Mouse (Mus musculus) lung, postnatal 4 days (tissue): ENCODE measurements around the gene Fan1.

ENCODE experiments used
- DNase-seq, 2 experiments: peaks; one replicate each; pipeline ENCODE4 v3.0.0; 2021

Fan1 gene

DNA sequence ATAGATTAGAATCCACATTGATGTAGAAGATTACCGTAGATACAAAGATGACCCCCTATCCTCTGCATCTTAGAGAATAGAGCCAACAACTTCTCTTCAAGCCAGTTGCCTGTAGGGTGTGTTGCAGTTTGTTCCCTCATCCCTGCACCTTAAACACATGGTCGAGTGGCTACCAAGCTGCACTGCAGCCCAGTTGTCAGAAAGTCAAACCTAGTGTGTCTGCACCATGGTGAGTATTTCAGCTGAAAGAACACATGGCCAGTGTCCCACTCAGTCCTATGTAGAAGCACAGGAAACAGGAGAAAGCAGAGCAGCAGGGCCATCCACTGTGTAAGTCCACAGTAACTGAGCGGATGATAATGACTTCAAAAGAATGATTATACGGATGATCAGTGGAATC lies 46.4 kb downstream of the Fan1 start:
- DNase-seq: no peak

DNA sequence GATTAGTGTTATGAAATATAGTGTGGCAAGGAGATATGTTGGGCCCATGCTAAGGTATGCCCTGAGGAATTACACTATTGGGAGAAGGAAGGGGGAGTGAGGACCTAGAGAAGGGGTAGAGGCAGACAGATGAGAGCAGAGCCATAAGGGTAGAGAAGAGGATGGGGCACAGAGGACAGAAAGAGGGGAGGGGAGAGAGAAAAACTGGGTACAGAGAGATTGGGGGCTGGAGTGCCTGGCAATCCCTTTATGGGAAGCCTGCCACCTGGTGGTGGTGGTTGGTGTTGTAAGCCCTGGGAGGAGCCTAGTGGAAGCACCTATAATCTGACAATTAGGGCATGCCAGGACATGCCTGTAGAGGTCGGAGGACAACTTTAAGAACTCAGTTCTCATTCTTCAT lies 47.0 kb downstream of the Fan1 start:
- DNase-seq: peak; percentile 72 to 87

DNA sequence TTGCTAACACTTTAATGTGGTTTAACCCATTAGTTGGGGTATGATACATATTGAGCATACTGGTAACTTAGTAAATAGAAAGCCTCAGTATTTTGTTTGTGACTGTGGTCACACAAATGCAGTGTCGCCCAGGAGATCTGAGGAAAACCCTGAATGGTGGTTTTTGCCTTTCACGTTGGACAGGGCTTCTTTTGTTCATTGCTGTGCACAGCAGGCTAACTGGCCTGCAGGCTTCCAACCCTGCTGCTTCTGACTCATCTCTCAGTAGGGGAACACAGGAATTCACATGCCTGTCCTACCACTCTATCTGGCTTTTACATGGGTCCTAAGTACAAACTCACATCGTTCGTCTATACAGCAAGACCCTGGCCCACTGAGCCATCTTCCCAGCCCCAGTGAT lies 52.2 kb downstream of the Fan1 start:
- no peak for DNase-seq

DNA sequence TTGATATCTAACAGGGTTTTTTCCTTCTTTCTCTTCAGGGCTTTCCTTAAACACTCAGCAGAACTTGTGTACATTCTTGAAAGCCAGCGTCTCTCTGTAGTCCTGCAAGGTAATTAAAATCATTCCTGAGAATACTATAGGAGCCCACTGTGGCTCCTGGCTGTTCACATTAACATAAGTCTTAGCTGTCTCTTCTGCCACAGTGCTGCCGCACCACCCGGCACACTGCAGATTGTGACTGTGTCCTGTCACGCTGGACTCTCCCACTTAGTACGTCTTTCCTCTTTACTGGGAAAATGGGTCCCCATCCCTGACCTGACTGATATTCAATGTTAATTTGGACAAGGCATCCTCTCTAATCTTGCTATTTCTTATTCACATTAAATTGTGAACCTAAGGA lies 52.8 kb downstream of the Fan1 start:
- DNase-seq: no peak

DNA sequence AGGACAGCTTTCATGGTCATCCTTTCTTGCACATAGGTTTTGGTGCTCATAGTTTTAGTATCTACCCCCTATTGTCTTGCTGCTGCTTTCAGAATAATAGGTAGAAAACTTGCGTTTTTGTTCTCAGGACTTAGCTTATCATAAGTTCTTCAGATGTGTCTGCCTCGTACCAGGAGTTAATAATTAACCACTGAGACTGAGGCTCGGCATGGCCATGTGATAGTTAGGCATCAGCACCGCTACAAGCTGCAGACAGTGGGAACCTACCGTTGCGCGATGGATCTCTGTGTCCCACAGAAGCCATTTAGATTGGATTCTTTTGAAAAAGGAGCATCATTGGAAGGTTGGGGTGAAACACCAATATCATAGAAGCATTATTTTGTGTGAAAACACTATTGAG lies 61.1 kb downstream of the Fan1 start:
- DNase-seq: no peak

DNA sequence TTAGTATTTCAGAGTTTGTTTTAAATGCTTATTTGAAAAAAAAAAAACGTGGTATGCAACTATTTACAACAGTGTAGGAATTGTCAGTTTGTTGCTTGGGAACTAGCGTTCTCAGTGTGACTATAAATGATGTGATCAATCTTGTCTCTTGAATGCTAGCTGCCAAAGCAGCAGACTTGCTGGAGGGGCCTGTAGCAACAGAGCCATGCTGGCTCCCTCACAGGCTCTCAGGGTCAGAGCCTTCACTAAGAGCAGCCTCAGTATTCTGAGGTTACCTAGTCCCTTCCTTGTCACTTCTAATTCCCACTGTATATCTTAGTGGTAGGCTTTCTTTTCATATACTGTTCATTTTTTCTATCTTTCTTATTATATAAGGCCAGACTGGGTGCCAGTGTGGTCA lies 63.1 kb downstream of the Fan1 start:
- no peak for DNase-seq

DNA sequence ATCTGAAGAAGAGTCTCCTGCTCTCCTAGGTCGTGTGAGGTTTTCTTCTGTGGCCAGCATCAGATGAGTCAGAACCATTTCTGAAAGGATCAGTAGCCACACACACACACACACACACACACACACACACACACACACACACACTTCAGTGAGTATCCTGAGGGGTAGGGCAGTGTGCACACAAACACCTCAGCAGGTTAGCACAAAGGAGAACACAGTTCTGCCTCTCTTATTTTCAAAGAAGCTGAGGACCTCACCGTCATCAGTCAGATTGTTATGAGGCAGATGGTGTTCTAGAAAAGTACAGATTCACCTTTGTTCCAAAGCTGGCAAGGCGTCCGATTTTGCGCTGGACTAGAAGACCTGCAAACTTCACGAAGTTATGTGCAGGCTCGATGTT lies 63.7 kb downstream of the Fan1 start:
- no peak for DNase-seq
